Mouse (Mus musculus) MEL (cell line): ENCODE results near the gene Asb16. TPM values are rescaled to one million over a fixed set of nuclear protein-coding genes. Genes with fewer than 3 reads are reported as not detected.

Experiments used
- DNase-seq: peaks from one replicate; pipeline ENCODE4 v3.0.0; 2011; ENCODE audit warnings: low read depth, low spot score
- H3K27ac ChIP-seq: 2 replicates; pipeline ENCODE4 v1.5.1; 2012; ENCODE audit warnings: low read depth, mild to moderate bottlenecking, control low read depth, low read length, moderate library complexity; ENCODE audit not compliant: control insufficient read depth
- H3K27me3 ChIP-seq, 2 experiments: fragments of 150-350 bp in 1 of 2; sonication (generic) in 1 of 2; 2 replicates each; pipeline ENCODE4 v1.6.1; 2012; ENCODE audit warnings: low read length in 2 of 2, mild to moderate bottlenecking in 2 of 2, improper control_type of control experiment in 1 of 2, moderate library complexity in 1 of 2; ENCODE audit not compliant: insufficient read depth in 2 of 2, control insufficient read depth in 1 of 2
- H3K36me3 ChIP-seq, 2 experiments: 2 replicates each; pipeline ENCODE4 v1.6.1; 2012 to 2014; ENCODE audit warnings: low read length in 2 of 2, improper control_type of control experiment in 1 of 2, inconsistent platforms in 1 of 2, mild to moderate bottlenecking in 1 of 2; ENCODE audit not compliant: insufficient read depth in 2 of 2, control insufficient read depth in 1 of 2
- H3K4me1 ChIP-seq, 2 experiments: fragments of 150-350 bp in 1 of 2; sonication (generic) in 1 of 2; 2 replicates each; pipeline ENCODE4 v1.6.1; 2012; ENCODE audit warnings: low read length in 2 of 2, improper control_type of control experiment in 1 of 2, mild to moderate bottlenecking in 1 of 2; ENCODE audit not compliant: insufficient read depth in 2 of 2, control insufficient read depth in 1 of 2
- H3K4me3 ChIP-seq, 2 experiments: fragments of 150-350 bp in 1 of 2; sonication (generic) in 1 of 2; 2 replicates each; pipeline ENCODE4 v1.5.1; 2012; ENCODE audit warnings: low read depth in 2 of 2, low read length in 2 of 2, mild to moderate bottlenecking in 2 of 2, moderate library complexity in 2 of 2, control low read depth in 1 of 2, improper control_type of control experiment in 1 of 2; ENCODE audit not compliant: control insufficient read depth in 1 of 2, insufficient read depth in 1 of 2
- H3K79me2 ChIP-seq: 2 replicates; pipeline ENCODE4 v1.6.1; 2012; ENCODE audit warnings: mild to moderate bottlenecking, low read length, moderate library complexity; ENCODE audit not compliant: control insufficient read depth, poor library complexity, insufficient read depth
- H3K9ac ChIP-seq: 2 replicates; pipeline ENCODE4 v1.6.1; 2012; ENCODE audit warnings: low read depth, mild to moderate bottlenecking, control low read depth, low read length, moderate library complexity; ENCODE audit not compliant: control insufficient read depth, poor library complexity, severe bottlenecking
- H3K9me3 ChIP-seq: fragments of 150-350 bp; sonication (generic); replicated peaks from 2 replicates; pipeline ENCODE4 v1.6.1; 2012; ENCODE audit warnings: mild to moderate bottlenecking, low read length, improper control_type of control experiment, moderate library complexity; ENCODE audit not compliant: insufficient read depth
- BHLHE40 ChIP-seq: IDR thresholded peaks from 2 replicates; pipeline ENCODE4 v1.6.1; 2012; ENCODE audit warnings: low read depth, mild to moderate bottlenecking, inconsistent platforms, low read length, improper control_type of control experiment, borderline replicate concordance
- CTCF ChIP-seq, 3 experiments: IDR thresholded peaks in 2 of 3; conservative IDR thresholded peaks in 1 of 3; 2 replicates each; pipeline ENCODE4 v1.5.1; 2011 to 2012; ENCODE audit warnings: low read length in 3 of 3, low read depth in 2 of 3, mild to moderate bottlenecking in 2 of 3, improper control_type of control experiment in 1 of 3, inconsistent platforms in 1 of 3, mixed read lengths in 1 of 3, moderate library complexity in 1 of 3; ENCODE audit not compliant: control insufficient read depth in 1 of 3, insufficient read depth in 1 of 3, poor library complexity in 1 of 3, severe bottlenecking in 1 of 3
- EP300 ChIP-seq, 2 experiments: IDR thresholded peaks; 2 replicates each; pipeline ENCODE4 v1.6.1; 2011; ENCODE audit warnings: improper control_type of control experiment in 2 of 2, low read length in 2 of 2, low read depth in 1 of 2, mild to moderate bottlenecking in 1 of 2
- ETS1 ChIP-seq: IDR thresholded peaks from 2 replicates; pipeline ENCODE4 v1.6.1; 2012; ENCODE audit warnings: low read depth, mild to moderate bottlenecking, inconsistent platforms, low read length, improper control_type of control experiment, moderate library complexity
- GATA1 ChIP-seq: IDR thresholded peaks from 2 replicates; pipeline ENCODE4 v1.6.1; 2011; ENCODE audit warnings: low read depth, low read length, improper control_type of control experiment
- KAT2A ChIP-seq: conservative IDR thresholded peaks from 2 replicates; pipeline ENCODE4 v1.6.1; 2012; ENCODE audit warnings: low read depth, low read length, improper control_type of control experiment, inconsistent platforms
- MAX ChIP-seq: IDR thresholded peaks from 2 replicates; pipeline ENCODE4 v1.6.1; 2011; ENCODE audit warnings: low read length, improper control_type of control experiment
- MEF2A ChIP-seq: IDR thresholded peaks from 2 replicates; pipeline ENCODE4 v1.6.1; 2014; ENCODE audit warnings: low read depth, mild to moderate bottlenecking, inconsistent platforms, low read length, improper control_type of control experiment; ENCODE audit not compliant: poor library complexity, insufficient replicate concordance, severe bottlenecking; ENCODE audit errors: extremely low read depth
- MXI1 ChIP-seq: IDR thresholded peaks from 2 replicates; pipeline ENCODE4 v1.6.1; 2011; ENCODE audit warnings: mild to moderate bottlenecking, low read depth, low read length, improper control_type of control experiment
- MYC ChIP-seq: IDR thresholded peaks from 2 replicates; pipeline ENCODE4 v1.6.1; 2011; ENCODE audit warnings: low read depth, mild to moderate bottlenecking, low read length, improper control_type of control experiment, moderate library complexity
- NELFE ChIP-seq: IDR thresholded peaks from 2 replicates; pipeline ENCODE4 v1.6.1; 2011; ENCODE audit warnings: low read depth, low read length, improper control_type of control experiment
- RAD21 ChIP-seq: IDR thresholded peaks from 2 replicates; pipeline ENCODE4 v1.6.1; 2011; ENCODE audit warnings: mild to moderate bottlenecking, low read depth, low read length, improper control_type of control experiment
- SMC3 ChIP-seq: IDR thresholded peaks from 2 replicates; pipeline ENCODE4 v1.6.1; 2011; ENCODE audit warnings: low read depth, low read length, improper control_type of control experiment
- USF1 ChIP-seq: IDR thresholded peaks from 2 replicates; pipeline ENCODE4 v1.6.1; 2014; ENCODE audit warnings: low read depth, mild to moderate bottlenecking, inconsistent platforms, low read length, improper control_type of control experiment, moderate library complexity
- USF2 ChIP-seq, 2 experiments: IDR thresholded peaks; 2 replicates each; pipeline ENCODE4 v1.6.1; 2011 to 2012; ENCODE audit warnings: improper control_type of control experiment in 2 of 2, low read length in 2 of 2, borderline replicate concordance in 1 of 2, inconsistent platforms in 1 of 2, low read depth in 1 of 2, mild to moderate bottlenecking in 1 of 2; ENCODE audit not compliant: insufficient read depth in 1 of 2
- ZC3H11A ChIP-seq: IDR thresholded peaks from 2 replicates; pipeline ENCODE4 v1.6.1; 2012; ENCODE audit warnings: low read depth, mild to moderate bottlenecking, inconsistent platforms, low read length, improper control_type of control experiment
- ZNF384 ChIP-seq: IDR thresholded peaks from 2 replicates; pipeline ENCODE4 v1.6.1; 2012; ENCODE audit warnings: low read depth, mild to moderate bottlenecking, inconsistent platforms, low read length, improper control_type of control experiment
- polyA plus RNA-seq, 2 experiments: library from polyadenylated mRNA; stranded (reverse) in 1 of 2; unstranded in 1 of 2; fragments of >175 nt in 1 of 2; fragments of >200 nt in 1 of 2; gene quantifications; 2 replicates each; pipeline versions ENCODE4 v1.2.1 to v1.2.4; 2012; ENCODE audit warnings: low replicate concordance in 2 of 2, low read depth in 1 of 2; ENCODE audit not compliant: insufficient read length in 2 of 2, insufficient read depth in 1 of 2, missing spikeins in 1 of 2
- total RNA-seq: library from RNA; depleted of rRNA; stranded (reverse); fragments of 300-350 nt; gene quantifications from 2 replicates; pipeline ENCODE4 v1.2.3, GENCODE M21; 2012

Gene Asb16
- total and polyA plus RNA-seq, 3 experiments: 4.4 to 8.5 TPM; not detected in 1

DNA sequence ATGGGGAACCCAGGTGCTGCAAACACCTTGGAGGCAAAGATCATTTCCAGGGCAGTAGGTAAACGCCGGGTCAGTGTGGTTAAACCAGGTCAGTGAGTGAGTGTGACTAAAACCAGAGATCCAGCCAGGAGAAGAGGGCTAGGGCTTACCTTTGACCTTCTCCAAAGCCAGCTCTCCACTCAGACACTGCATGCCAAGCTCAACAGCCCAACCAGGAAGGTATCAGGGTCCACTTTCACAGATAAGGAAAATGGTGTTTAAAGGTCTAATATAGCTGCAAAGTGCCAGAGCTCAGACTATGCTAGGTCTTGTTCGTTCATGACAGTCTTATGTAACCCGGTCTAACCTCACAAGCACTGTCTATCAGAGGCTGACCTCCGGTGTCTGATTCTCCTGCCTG lies 27.3 kb upstream of the Asb16 start:
- no peaks in the 10 kb centered on the region for H3K79me2 ChIP-seq
- H3K27ac ChIP-seq: no peak overlapping the region
- H3K9ac ChIP-seq: no peak overlapping the region
- H3K4me1 ChIP-seq: peaks cover 0 to 18% of the 10 kb centered on the region in 2 experiments
- no peaks in the 10 kb centered on the region for H3K9me3 ChIP-seq
- no peak for DNase-seq
- H3K36me3 ChIP-seq: peaks cover 0 to 13% of the 10 kb centered on the region in 2 experiments; a peak in 2 of 4 replicates
- no peak for TF ChIP-seq MAX
- TF ChIP-seq MEF2A: no peak
- TF ChIP-seq USF1: no peak
- TF ChIP-seq ZNF384: no peak
- no peak for TF ChIP-seq GATA1
- no peak for TF ChIP-seq CTCF (IDR thresholded peaks at IDR 0.05 in 2 of 3, conservative IDR thresholded peaks at IDR 0.05 in 1 of 3; ENCODE audit: control insufficient read depth in 1 of 3, insufficient read depth in 1 of 3, low read depth in 2 of 3, low read length in 3 of 3, poor library complexity in 1 of 3, severe bottlenecking in 1 of 3)
- TF ChIP-seq USF2 (IDR thresholded peaks at IDR 0.05; ENCODE audit: borderline replicate concordance in 1 of 2, insufficient read depth in 1 of 2, low read depth in 1 of 2, low read length in 2 of 2): no peak
- no peak for TF ChIP-seq NELFE
- TF ChIP-seq ETS1: no peak
- TF ChIP-seq KAT2A: no peak
- no peak for TF ChIP-seq MXI1
- TF ChIP-seq BHLHE40: no peak
- no peak for TF ChIP-seq EP300 (IDR thresholded peaks at IDR 0.05; ENCODE audit: low read depth in 1 of 2, low read length in 2 of 2)
- no peaks in the 10 kb centered on the region for H3K27me3 ChIP-seq
- H3K4me3 ChIP-seq: no peak overlapping the region

- Histone ChIP-seq H3K9ac (no peak overlapping the region), H3K9me3 (no peaks in the 10 kb centered on the region), H3K79me2 (no peaks in the 10 kb centered on the region)
- no peak for TF ChIP-seq MYC
- TF ChIP-seq SMC3: peak; percentile 45
- TF ChIP-seq RAD21: peak; percentile 45
- peak; percentile 52 to 64 (median 57) for TF ChIP-seq CTCF (IDR thresholded peaks at IDR 0.05 in 2 of 3, conservative IDR thresholded peaks at IDR 0.05 in 1 of 3; ENCODE audit: control insufficient read depth in 1 of 3, insufficient read depth in 1 of 3, low read depth in 2 of 3, low read length in 3 of 3, poor library complexity in 1 of 3, severe bottlenecking in 1 of 3)
- peak; percentile 34 for TF ChIP-seq ZC3H11A
- TF ChIP-seq, all 39 proteins: peak for 4
- no peaks in the 10 kb centered on the region for H3K27me3 ChIP-seq
- peak; percentile 60 for DNase-seq
- H3K27ac ChIP-seq: no peak overlapping the region
- H3K36me3 ChIP-seq: peaks cover 0 to 11% of the 10 kb centered on the region in 2 experiments; a peak in 2 of 4 replicates
- H3K4me1 ChIP-seq: peaks cover 0 to 14% of the 10 kb centered on the region in 2 experiments
- no peak overlapping the region for H3K4me3 ChIP-seq
Observed at GRCm38 (mm10) chr11:102241874-102242273, 26.7 kb upstream of the Asb16 start.
